Mouse (Mus musculus) hindbrain, postnatal 0 days (tissue): ENCODE results near the gene Mgat1. TPM values are rescaled to one million over a fixed set of nuclear protein-coding genes. Genes with fewer than 3 reads are reported as not detected.

Experiments
- ATAC-seq: fragments of 200-750 bp; cut with Nextera tagmentation; 2 replicates; pipeline ENCODE4 v1.8.0; 2017; ENCODE audit warnings: mild to moderate bottlenecking, moderate TSS enrichment, moderate library complexity
- DNase-seq: peaks from one replicate; pipeline ENCODE4 v3.0.0-alpha.2; 2015; ENCODE audit warnings: low spot score
- H3K27ac ChIP-seq: fragments of 300-500 bp; sonication (generic); 2 replicates; pipeline ENCODE4 v1.5.1; 2014; ENCODE audit warnings: mild to moderate bottlenecking
- H3K27me3 ChIP-seq: fragments of 300-500 bp; sonication (generic); 2 replicates; pipeline ENCODE4 v1.6.1; 2014; ENCODE audit warnings: low read length, mixed read lengths; ENCODE audit not compliant: insufficient read depth
- H3K36me3 ChIP-seq: fragments of 300-500 bp; sonication (generic); 2 replicates; pipeline ENCODE4 v1.6.1; 2014; ENCODE audit warnings: low read length, mixed read lengths; ENCODE audit not compliant: insufficient read depth
- H3K4me1 ChIP-seq: fragments of 300-500 bp; sonication (generic); 2 replicates; pipeline ENCODE4 v1.6.1; 2014; ENCODE audit warnings: antibody characterized with exemption, low read length, mixed read lengths; ENCODE audit not compliant: insufficient read depth
- H3K4me2 ChIP-seq: fragments of 300-500 bp; sonication (generic); 2 replicates; pipeline ENCODE4 v1.6.1; 2014; ENCODE audit warnings: low read depth, mild to moderate bottlenecking, low read length, moderate library complexity, mixed read lengths
- H3K4me3 ChIP-seq: fragments of 300-500 bp; sonication (generic); 2 replicates; pipeline ENCODE4 v1.5.1; 2014; ENCODE audit warnings: low read length
- H3K9ac ChIP-seq: fragments of 300-500 bp; sonication (generic); replicated peaks from 2 replicates; pipeline ENCODE4 v1.6.1; 2014; ENCODE audit warnings: mild to moderate bottlenecking, low read length, moderate library complexity, mixed read lengths
- H3K9me3 ChIP-seq: fragments of 300-500 bp; sonication (generic); 2 replicates; pipeline ENCODE4 v1.6.1; 2016; ENCODE audit warnings: low read length, mixed read lengths
- CTCF ChIP-seq: IDR thresholded peaks from 2 replicates; pipeline ENCODE4 v1.5.1; 2016; ENCODE audit warnings: antibody characterized with exemption, control low read depth, low read depth
- WGBS: fragments of 180-500 bp; shearing (Covaris S2); extraction: QIAGEN DNeasy Blood & Tissue Kit; methylation state at CpG from one replicate; pipeline ENCODE4 v1.1.7; 2014; 5-methylcytosine and 5-hydroxymethylcytosine counted together
- polyA plus RNA-seq: library from polyadenylated mRNA; unstranded; fragments of >200 nt; fragmentation: Nextera tagmentation; extraction: Ambion mirVana; gene quantifications from 2 replicates; pipeline ENCODE4 v1.2.1, GENCODE M21; 2015
- total RNA-seq: library from RNA; depleted of rRNA; stranded (reverse); fragments of >200 nt; gene quantifications from 2 replicates; pipeline ENCODE4 v1.2.3, GENCODE M21; 2014

Gene Mgat1
- total and polyA plus RNA-seq, 2 experiments from 2014 or later, result 35.3 to 87.4 TPM

DNA sequence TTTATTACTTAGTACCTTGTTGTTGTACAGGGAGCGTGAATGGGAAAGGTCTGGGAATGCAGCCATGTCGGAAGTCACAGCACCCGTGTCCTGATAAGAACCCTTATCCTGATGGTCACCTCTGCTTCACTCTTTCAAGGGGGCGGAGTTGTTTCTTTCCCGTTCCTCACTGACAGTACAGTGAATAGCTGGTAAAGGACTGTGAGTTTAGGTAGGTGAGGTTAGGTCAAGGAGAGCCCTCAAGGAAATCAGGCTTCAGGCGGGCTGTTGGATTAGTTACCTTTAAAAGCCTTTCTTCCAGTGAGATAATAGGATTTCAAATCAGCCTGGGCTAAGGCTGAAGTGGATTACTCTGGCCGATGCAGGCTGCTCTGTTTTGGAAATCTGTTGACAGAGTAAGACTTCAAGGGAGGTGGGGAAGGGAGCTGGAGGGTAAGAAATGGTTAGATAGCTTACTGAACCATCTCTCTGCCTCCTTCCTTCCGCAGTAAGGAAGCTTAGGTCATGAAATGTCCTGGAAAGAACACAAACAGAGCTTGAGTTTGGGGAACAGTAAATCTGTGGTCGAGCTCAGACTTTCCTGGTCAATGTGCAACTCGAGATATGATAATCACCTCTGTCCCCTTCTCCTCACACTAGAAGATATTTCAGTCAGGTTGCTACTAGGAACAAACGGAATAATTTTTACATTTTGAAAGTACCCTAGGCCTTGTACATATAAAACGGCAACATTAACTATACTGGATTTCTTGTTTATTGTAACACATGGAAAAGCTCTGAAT is 1.8 kb downstream of the Mgat1 start:
- ATAC-seq, result no peak
- peaks cover 13% of the 10 kb centered on the region; the same call in 1 of the 2 replicates for H3K4me1 ChIP-seq
- no peak overlapping the region for H3K27ac ChIP-seq
- no peak for DNase-seq
- 42% methylated on average over 12 of the region's 12 CpGs for WGBS
- no peak overlapping the region; the same call in 1 of the 2 replicates for H3K4me3 ChIP-seq
- no peak overlapping the region for H3K9ac ChIP-seq
- H3K27me3 ChIP-seq, result no peaks in the 10 kb centered on the region
- H3K9me3 ChIP-seq, result no peaks in the 10 kb centered on the region
- no peak for TF ChIP-seq CTCF
- peak overlapping the region; percentile 75 for H3K4me2 ChIP-seq
- H3K36me3 ChIP-seq, result no peaks in the 10 kb centered on the region

DNA sequence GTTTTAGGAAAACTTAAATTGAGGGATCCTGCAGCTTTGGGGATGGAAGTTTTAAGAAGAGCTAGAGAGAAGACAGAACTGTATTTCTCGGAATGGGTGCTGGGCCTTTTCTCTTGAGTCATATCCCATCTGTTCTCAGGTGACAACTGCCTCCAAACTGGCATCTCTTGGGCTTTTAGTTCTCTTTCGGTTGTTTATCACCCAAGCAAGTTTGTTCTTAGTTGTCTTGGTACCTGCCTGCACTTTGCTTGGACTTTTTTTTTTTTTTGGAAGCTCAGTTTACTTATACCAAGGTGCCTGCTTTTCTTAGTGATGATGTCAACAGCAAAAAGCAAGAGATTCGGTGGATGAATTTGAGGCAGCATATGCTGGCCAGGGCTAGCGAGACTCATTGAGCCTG is 2.5 kb downstream of the Mgat1 start:
- Histone ChIP-seq H3K27me3 (no peaks in the 10 kb centered on the region), H3K27ac (no peak overlapping the region), H3K4me1 (peaks cover 13% of the 10 kb centered on the region; the same call in 1 of the 2 replicates), H3K9me3 (no peaks in the 10 kb centered on the region), H3K4me3 (no peak overlapping the region), H3K4me2 (no peak overlapping the region), H3K36me3 (no peaks in the 10 kb centered on the region), H3K9ac (no peak overlapping the region)
- ATAC-seq (no peak), DNase-seq (no peak)
- no peak for TF ChIP-seq CTCF
- WGBS, result 87% methylated on average over 4 of the region's 4 CpGs

DNA sequence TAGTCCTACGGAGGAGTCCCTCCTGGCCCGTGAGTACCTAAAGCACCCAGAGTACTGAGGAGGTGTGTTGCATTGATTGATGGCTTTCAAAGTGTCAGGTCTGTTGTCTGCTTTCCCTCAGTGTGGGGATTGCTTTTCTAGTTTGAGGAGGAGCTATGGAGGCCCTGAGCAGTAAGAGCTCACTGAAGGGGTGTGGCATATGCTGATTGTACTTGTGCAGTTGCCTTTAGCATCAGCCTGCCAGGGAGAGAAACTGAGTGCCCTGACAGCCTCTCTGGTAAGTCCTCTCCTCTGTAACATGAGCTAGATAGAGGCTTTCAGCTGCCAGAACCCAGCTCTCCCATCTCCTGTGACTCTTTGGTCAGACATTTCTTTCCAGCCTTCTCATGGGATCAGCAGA is 3.3 kb downstream of the Mgat1 start:
- ATAC-seq, result no peak
- Histone ChIP-seq H3K36me3 (no peaks in the 10 kb centered on the region), H3K27me3 (no peaks in the 10 kb centered on the region), H3K9me3 (no peaks in the 10 kb centered on the region), H3K9ac (no peak overlapping the region), H3K27ac (no peak overlapping the region), H3K4me2 (no peak overlapping the region), H3K4me1 (peaks cover 13% of the 10 kb centered on the region; the same call in 1 of the 2 replicates), H3K4me3 (no peak overlapping the region)
- 68% methylated on average over 2 of the region's 2 CpGs for WGBS
- no peak for DNase-seq
- TF ChIP-seq CTCF, result no peak

- H3K4me3 ChIP-seq, result no peak overlapping the region
- H3K4me2 ChIP-seq, result no peak overlapping the region
- no peak overlapping the region for H3K27ac ChIP-seq
- 42% methylated on average over 6 of the region's 6 CpGs for WGBS
- ATAC-seq (no peak), DNase-seq (no peak)
- H3K36me3 ChIP-seq, result no peaks in the 10 kb centered on the region
- H3K9me3 ChIP-seq, result no peaks in the 10 kb centered on the region
- peaks cover 13% of the 10 kb centered on the region; the same call in 1 of the 2 replicates for H3K4me1 ChIP-seq
- H3K9ac ChIP-seq, result no peak overlapping the region
- no peaks in the 10 kb centered on the region for H3K27me3 ChIP-seq
- no peak for TF ChIP-seq CTCF
Measured at GRCm38 (mm10) chr11:49248226-49248973, 4.4 kb downstream of the Mgat1 start.

- no peak overlapping the region for H3K4me2 ChIP-seq
- H3K27me3 ChIP-seq, result no peaks in the 10 kb centered on the region
Measured at GRCm38 (mm10) chr11:49248974-49249700, 5.1 kb downstream of the Mgat1 start.

DNA sequence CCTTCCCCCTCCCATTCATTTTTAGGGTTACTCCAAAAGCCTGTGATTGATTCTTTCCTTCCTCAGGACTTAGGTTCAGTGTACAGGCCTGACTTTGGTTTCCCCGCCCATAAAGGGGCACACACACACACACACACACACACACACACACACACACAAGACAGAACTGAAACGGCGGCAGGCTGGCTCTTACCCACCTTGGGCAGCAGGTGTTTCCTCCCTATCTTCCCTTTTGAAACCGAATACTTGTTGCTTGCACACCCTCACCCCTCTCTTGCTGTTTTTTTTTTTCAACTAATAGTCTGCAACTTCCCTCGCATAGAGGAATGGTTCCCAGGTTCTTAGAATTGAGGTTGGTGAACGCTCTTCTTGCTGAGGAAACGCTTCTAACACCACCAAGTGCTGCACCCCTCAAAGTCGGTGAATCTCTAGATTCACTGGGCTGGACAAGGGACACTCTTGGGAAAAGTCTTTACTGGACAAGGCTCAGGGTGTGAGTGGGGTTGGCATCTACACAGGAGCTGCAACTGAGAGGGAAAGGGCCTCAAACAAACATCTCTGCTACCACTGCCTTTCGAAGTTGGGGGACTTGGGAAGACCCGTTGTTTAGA is 5.9 kb downstream of the Mgat1 start:
- DNase-seq, result no peak
- Histone ChIP-seq H3K27ac (peak overlapping the region; percentile 79), H3K4me3 (peak overlapping the region; percentile 50), H3K27me3 (no peaks in the 10 kb centered on the region), H3K4me2 (peak overlapping the region; percentile 66), H3K36me3 (peaks cover 4% of the 10 kb centered on the region; the same call in 1 of the 2 replicates), H3K9ac (peak overlapping the region; percentile 57), H3K9me3 (no peaks in the 10 kb centered on the region), H3K4me1 (peaks cover 11% of the 10 kb centered on the region; the same call in 1 of the 2 replicates)
- TF ChIP-seq CTCF, result no peak
- peak; percentile 11; the same call in 1 of the 2 replicates for ATAC-seq
- WGBS, result 27% methylated on average over 10 of the region's 10 CpGs

More at GRCm38 (mm10) chr11:49248974-49249700, 5.1 kb downstream of the Mgat1 start:
- 0 out of 2 replicates have a peak, but pooled peaks cover 3% of the 10 kb centered on the region for H3K36me3 ChIP-seq
- no peak overlapping the region; the same call in 1 of the 2 replicates for H3K27ac ChIP-seq
- WGBS, result 63% methylated on average over 6 of the region's 6 CpGs
- no peak overlapping the region for H3K9ac ChIP-seq
- H3K9me3 ChIP-seq, result no peaks in the 10 kb centered on the region
- H3K4me1 ChIP-seq, result peaks cover 13% of the 10 kb centered on the region; the same call in 1 of the 2 replicates
- H3K4me3 ChIP-seq, result no peak overlapping the region
- ATAC-seq (no peak), DNase-seq (no peak)
- TF ChIP-seq CTCF, result no peak
